Mouse (Mus musculus): Measurements from ENCODE around the gene Prkn. TPM values are rescaled to one million over a fixed set of nuclear protein-coding genes. Genes with fewer than 3 reads are reported as not detected.
"Not testable (repeated sequence)": the region's sequence is repeated elsewhere in the genome, so short reads cannot be mapped to it uniquely, and the experiment has no call there.

Prkn gene
- polyA plus RNA-seq, 1 experiment from 2014 or later, result 2.2 TPM

DNA sequence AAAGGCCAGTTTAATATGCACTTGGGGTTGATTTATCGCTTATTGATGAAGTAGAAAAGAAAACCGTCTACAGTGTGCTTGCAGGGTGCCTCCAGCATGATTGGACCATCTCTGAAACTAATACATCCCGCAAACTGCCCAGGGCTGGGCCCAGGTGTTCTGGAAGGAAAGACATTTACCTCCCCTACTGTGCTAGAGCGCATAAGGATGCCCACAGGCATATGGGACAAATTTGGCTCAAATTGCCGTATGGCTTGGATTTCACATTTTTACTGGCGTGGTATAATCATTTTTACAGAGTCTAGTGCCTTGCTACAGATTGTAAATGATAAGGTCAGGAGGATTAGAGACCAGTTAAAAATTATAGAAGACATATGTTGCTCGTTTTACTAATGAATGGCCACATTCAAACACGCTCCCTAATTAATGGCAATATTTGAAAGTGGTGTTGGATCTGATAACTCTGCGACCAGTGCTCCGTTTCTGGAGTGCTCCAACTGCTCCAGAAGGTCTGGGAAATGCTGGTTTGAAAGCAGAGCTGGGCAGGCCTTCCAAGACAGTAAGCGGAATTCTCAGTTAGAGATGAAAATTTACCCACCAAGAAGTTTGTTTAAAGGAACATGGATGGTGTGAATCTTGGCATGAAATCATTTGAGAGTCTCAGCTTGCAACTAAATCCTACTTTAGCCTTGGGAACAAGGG lies 1150.4 kb downstream of the Prkn start:
- Histone ChIP-seq H3K4me3 (replicated peaks; ENCODE audit: low read length) (no peak overlapping the region), H3K9me3 (replicated peaks; ENCODE audit: control insufficient read depth, low read length) (no peaks in the 10 kb centered on the region), H3K27ac (ENCODE audit: low read length) (no peak overlapping the region), H3K27me3 (ENCODE audit: control insufficient read depth, insufficient read depth, low read length) (no peaks in the 10 kb centered on the region), H3K4me1 (ENCODE audit: control insufficient read depth, insufficient read depth, low read length) (no peaks in the 10 kb centered on the region), H3K4me2 (ENCODE audit: low read depth, low read length) (no peak overlapping the region), H3K9ac (ENCODE audit: low read length) (no peak overlapping the region), H3K36me3 (ENCODE audit: control insufficient read depth, insufficient read depth, low read length) (no peaks in the 10 kb centered on the region)
- no peak for ATAC-seq (ENCODE audit: insufficient read depth, low FRiP score)
- 86% methylated on average over 11 of the region's 11 CpGs for WGBS

DNA sequence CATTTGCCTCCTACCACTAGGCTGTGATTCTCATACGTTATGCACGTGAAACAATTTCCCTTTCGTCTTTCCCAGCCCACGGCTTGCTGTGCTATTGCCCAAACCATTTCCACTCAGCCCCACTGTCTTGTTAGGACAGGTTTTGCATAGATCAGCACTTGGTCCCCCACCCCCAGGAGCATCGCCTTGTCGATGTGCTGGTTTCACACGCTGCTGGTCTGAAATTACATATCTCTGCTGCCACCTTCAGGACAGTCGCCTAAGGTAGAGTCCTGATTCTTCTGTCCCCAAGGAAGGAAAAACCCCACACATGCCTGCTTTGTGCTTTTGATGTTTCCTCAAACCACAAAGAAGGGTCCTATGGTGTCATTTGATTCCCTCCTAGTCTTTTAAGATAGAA lies 1153.1 kb downstream of the Prkn start:
- no peak for ATAC-seq (ENCODE audit: insufficient read depth, low FRiP score)
- Histone ChIP-seq H3K9ac (ENCODE audit: low read length) (no peak overlapping the region), H3K4me1 (ENCODE audit: control insufficient read depth, insufficient read depth, low read length) (no peaks in the 10 kb centered on the region), H3K27me3 (ENCODE audit: control insufficient read depth, insufficient read depth, low read length) (no peaks in the 10 kb centered on the region), H3K36me3 (ENCODE audit: control insufficient read depth, insufficient read depth, low read length) (no peaks in the 10 kb centered on the region), H3K27ac (ENCODE audit: low read length) (no peak overlapping the region), H3K9me3 (replicated peaks; ENCODE audit: control insufficient read depth, low read length) (no peaks in the 10 kb centered on the region), H3K4me2 (ENCODE audit: low read depth, low read length) (no peak overlapping the region), H3K4me3 (replicated peaks; ENCODE audit: low read length) (no peak overlapping the region)
- 27% methylated on average over 8 of the region's 8 CpGs for WGBS

DNA sequence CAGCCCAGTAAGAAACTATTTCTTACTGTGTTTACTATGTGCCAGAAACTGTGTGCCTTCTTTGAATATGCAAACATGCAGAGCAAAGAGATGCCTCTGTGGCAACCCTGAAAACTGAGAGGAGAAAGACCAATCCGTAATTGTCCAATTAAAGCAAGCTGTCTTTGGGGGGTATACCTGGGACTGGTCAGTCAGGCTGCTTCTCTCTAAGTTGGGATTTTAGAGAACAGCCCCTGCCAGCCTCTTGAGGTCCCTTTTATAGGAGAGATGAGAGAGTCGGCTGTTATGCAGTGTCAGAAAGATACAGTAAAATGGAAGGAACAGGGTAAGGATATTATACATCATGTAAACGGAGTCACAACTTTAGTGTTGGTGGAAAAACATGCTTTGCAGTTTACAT lies 1154.1 kb downstream of the Prkn start:
- Histone ChIP-seq H3K27ac (ENCODE audit: low read length) (no peak overlapping the region), H3K9me3 (replicated peaks; ENCODE audit: control insufficient read depth, low read length) (no peaks in the 10 kb centered on the region), H3K4me3 (replicated peaks; ENCODE audit: low read length) (no peak overlapping the region), H3K27me3 (ENCODE audit: control insufficient read depth, insufficient read depth, low read length) (no peaks in the 10 kb centered on the region), H3K4me2 (ENCODE audit: low read depth, low read length) (no peak overlapping the region), H3K36me3 (ENCODE audit: control insufficient read depth, insufficient read depth, low read length) (no peaks in the 10 kb centered on the region), H3K4me1 (ENCODE audit: control insufficient read depth, insufficient read depth, low read length) (no peaks in the 10 kb centered on the region), H3K9ac (ENCODE audit: low read length) (no peak overlapping the region)
- 78% methylated on average over 3 of the region's 3 CpGs for WGBS
- ATAC-seq (ENCODE audit: insufficient read depth, low FRiP score), result no peak

DNA sequence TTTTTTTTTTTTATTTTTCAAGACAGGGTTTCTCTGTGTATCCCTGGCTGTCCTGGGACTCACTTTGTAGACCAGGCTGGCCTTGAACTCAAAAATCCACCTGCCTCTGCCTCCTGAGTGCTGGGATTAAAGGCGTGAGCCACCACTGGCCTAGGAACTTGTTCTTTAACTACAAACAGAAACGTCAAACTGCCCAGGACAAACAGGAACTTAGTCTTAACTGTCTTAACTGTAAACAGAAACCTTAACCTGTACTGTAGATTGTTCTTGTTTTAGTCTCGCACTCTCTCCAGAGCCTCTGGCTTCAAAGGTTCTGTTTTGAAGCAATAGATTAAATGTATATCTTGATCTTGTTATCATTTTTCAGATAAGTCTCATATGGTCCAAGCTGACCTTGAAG lies 1154.6 kb downstream of the Prkn start:
- H3K36me3 ChIP-seq (ENCODE audit: control insufficient read depth, insufficient read depth, low read length); ATAC-seq (ENCODE audit: insufficient read depth, low FRiP score); H3K4me2 ChIP-seq (ENCODE audit: low read depth, low read length); H3K27me3 ChIP-seq (ENCODE audit: control insufficient read depth, insufficient read depth, low read length); H3K4me1 ChIP-seq (ENCODE audit: control insufficient read depth, insufficient read depth, low read length); H3K9ac ChIP-seq (ENCODE audit: low read length); H3K4me3 ChIP-seq (replicated peaks; ENCODE audit: low read length); H3K9me3 ChIP-seq (replicated peaks; ENCODE audit: control insufficient read depth, low read length); H3K27ac ChIP-seq (ENCODE audit: low read length): not testable (repeated sequence)
- 53% methylated on average over 3 of the region's 3 CpGs for WGBS

DNA sequence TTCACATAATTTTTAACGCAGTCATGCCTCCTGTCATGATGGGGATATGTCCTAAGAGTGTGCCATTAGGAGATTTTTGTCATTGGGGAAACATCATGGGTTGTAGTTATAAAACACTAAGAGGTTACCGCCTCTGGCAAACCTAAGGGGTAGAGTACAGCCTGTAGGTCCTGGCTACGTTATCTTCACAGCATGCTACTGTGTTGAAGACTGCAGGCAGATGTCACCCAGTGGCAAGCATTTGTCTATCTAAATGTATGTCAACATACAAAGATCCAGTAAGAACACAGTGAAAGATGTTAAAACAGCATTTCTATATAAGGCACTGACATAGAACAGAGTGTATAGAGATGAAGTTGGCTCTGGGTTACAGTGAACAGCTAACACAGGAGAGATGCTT lies 1155.3 kb downstream of the Prkn start:
- 77% methylated on average over 3 of the region's 3 CpGs for WGBS
- no peaks in the 10 kb centered on the region for H3K27me3 ChIP-seq (ENCODE audit: control insufficient read depth, insufficient read depth, low read length)
- H3K27ac ChIP-seq (ENCODE audit: low read length), result no peak overlapping the region
- no peaks in the 10 kb centered on the region for H3K36me3 ChIP-seq (ENCODE audit: control insufficient read depth, insufficient read depth, low read length)
- H3K9ac ChIP-seq (ENCODE audit: low read length), result no peak overlapping the region
- no peaks in the 10 kb centered on the region for H3K9me3 ChIP-seq (replicated peaks; ENCODE audit: control insufficient read depth, low read length)
- H3K4me1 ChIP-seq (ENCODE audit: control insufficient read depth, insufficient read depth, low read length), result no peaks in the 10 kb centered on the region
- H3K4me3 ChIP-seq (replicated peaks; ENCODE audit: low read length), result no peak overlapping the region
- ATAC-seq (ENCODE audit: insufficient read depth, low FRiP score), result no peak
- H3K4me2 ChIP-seq (ENCODE audit: low read depth, low read length), result no peak overlapping the region

DNA sequence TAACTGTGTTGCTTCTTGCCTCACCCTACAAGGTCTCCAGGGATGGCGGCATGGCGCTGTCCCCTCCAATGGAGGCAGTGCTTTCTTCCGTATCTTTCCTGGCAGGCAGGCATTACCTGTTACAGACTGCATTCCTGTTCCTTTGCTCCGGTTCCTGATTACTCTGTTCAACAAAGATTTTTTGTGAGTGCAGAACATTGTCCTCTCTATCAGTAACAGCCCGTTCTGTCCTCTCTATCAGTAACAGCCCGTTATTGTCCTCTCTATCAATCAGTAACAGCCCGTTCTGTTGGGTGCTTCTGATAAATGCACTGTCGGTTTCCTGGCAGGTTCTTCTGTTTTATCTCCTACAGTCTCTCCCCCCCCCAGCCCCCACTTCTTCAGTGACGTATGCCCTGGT lies 1156.1 kb downstream of the Prkn start:
- ATAC-seq (ENCODE audit: insufficient read depth, low FRiP score), result no peak

DNA sequence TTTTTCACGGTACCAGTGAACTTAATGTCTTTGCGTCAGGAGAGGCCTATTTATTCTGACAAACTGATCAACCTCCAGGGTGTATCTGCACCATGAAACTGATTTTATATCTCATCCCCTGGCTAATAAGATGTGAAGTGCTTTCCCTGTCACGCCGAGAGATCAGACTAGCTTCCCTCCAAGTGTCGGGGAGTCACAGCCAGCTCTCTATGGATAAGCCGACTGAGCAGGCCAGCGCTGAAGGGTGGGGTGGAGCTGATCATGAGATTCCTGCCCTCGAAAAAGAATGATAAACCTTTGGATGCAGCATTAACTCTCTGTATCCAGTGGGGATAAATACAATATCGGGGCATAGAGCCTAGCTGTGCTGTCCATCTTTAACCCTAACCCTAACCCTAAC lies 1160.1 kb downstream of the Prkn start:
- Histone ChIP-seq H3K27me3 (ENCODE audit: control insufficient read depth, insufficient read depth, low read length) (no peaks in the 10 kb centered on the region), H3K9ac (ENCODE audit: low read length) (no peak overlapping the region), H3K4me2 (ENCODE audit: low read depth, low read length) (no peak overlapping the region), H3K9me3 (replicated peaks; ENCODE audit: control insufficient read depth, low read length) (no peaks in the 10 kb centered on the region), H3K4me3 (replicated peaks; ENCODE audit: low read length) (no peak overlapping the region), H3K36me3 (ENCODE audit: control insufficient read depth, insufficient read depth, low read length) (no peaks in the 10 kb centered on the region), H3K4me1 (ENCODE audit: control insufficient read depth, insufficient read depth, low read length) (no peaks in the 10 kb centered on the region), H3K27ac (ENCODE audit: low read length) (no peak overlapping the region)
- no peak for ATAC-seq (ENCODE audit: insufficient read depth, low FRiP score)
- WGBS, result 79% methylated on average over 9 of the region's 9 CpGs

More for the DNA sequence above, 1156.1 kb downstream of the Prkn start:
- Histone ChIP-seq H3K4me1 (ENCODE audit: control insufficient read depth, insufficient read depth, low read length) (no peaks in the 10 kb centered on the region), H3K9me3 (replicated peaks; ENCODE audit: control insufficient read depth, low read length) (no peaks in the 10 kb centered on the region), H3K4me2 (ENCODE audit: low read depth, low read length) (no peak overlapping the region), H3K27me3 (ENCODE audit: control insufficient read depth, insufficient read depth, low read length) (no peaks in the 10 kb centered on the region), H3K9ac (ENCODE audit: low read length) (no peak overlapping the region), H3K36me3 (ENCODE audit: control insufficient read depth, insufficient read depth, low read length) (no peaks in the 10 kb centered on the region), H3K27ac (ENCODE audit: low read length) (no peak overlapping the region), H3K4me3 (replicated peaks; ENCODE audit: low read length) (no peak overlapping the region)
- WGBS, result 39% methylated on average over 9 of the region's 9 CpGs

DNA sequence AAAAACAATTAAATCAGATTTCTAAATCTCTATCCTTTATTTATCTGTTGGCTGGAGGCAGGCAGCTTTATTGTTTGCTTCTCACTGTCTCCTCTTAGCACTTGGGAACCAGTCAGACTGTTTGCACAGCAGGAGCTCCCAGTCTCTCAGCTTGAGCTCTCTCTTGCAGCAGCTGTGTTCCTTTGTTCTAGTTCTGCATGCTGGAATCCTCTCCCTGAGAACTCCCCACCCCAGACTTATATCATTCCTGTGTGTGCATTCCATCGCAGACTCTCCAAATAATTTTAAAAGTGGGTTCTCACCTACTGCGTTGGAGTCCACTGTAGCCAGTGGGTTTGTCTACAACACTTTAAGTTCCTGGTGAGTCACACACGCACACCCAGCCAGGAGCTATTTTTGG lies 1181.1 kb downstream of the Prkn start:
- no peak overlapping the region for H3K4me3 ChIP-seq (replicated peaks; ENCODE audit: low read length)
- H3K36me3 ChIP-seq (ENCODE audit: control insufficient read depth, insufficient read depth, low read length), result no peaks in the 10 kb centered on the region
- no peaks in the 10 kb centered on the region for H3K27me3 ChIP-seq (ENCODE audit: control insufficient read depth, insufficient read depth, low read length)
- H3K4me2 ChIP-seq (ENCODE audit: low read depth, low read length), result no peak overlapping the region
- H3K9ac ChIP-seq (ENCODE audit: low read length), result no peak overlapping the region
- H3K9me3 ChIP-seq (replicated peaks; ENCODE audit: control insufficient read depth, low read length), result 0 out of 2 replicates have a peak, but pooled peaks cover 3% of the 10 kb centered on the region
- no peak overlapping the region for H3K27ac ChIP-seq (ENCODE audit: low read length)
- ATAC-seq (ENCODE audit: insufficient read depth, low FRiP score), result no peak
- H3K4me1 ChIP-seq (ENCODE audit: control insufficient read depth, insufficient read depth, low read length), result no peaks in the 10 kb centered on the region
- 56% methylated on average over 3 of the region's 3 CpGs for WGBS

DNA sequence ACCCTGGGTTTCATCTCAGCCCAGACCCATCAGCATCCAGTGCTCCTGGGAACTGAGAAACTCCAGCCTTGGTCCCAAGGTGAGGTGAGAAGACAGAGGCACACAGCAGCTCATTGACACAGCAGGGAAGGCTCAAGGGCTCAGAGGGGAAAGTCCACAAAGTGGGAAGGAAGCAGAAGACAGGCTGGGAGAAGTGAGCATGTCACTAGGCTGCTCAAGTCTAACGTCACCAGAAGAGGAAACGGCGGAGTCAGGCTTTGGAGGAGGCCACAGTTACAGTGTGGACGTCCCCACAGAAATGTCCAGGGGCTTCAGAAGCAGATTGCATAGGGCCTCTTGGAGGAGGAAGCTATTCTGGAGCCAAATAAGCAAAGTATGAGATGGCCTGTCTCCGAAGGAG lies 1189.2 kb downstream of the Prkn start:
- Histone ChIP-seq H3K4me3 (replicated peaks; ENCODE audit: low read length) (no peak overlapping the region), H3K27me3 (ENCODE audit: control insufficient read depth, insufficient read depth, low read length) (no peaks in the 10 kb centered on the region), H3K9me3 (replicated peaks; ENCODE audit: control insufficient read depth, low read length) (no peaks in the 10 kb centered on the region), H3K9ac (ENCODE audit: low read length) (no peak overlapping the region), H3K4me2 (ENCODE audit: low read depth, low read length) (no peak overlapping the region), H3K27ac (ENCODE audit: low read length) (no peak overlapping the region), H3K4me1 (ENCODE audit: control insufficient read depth, insufficient read depth, low read length) (peaks cover 16% of the 10 kb centered on the region), H3K36me3 (ENCODE audit: control insufficient read depth, insufficient read depth, low read length) (no peaks in the 10 kb centered on the region)
- 68% methylated on average over 5 of the region's 5 CpGs for WGBS
- no peak for ATAC-seq (ENCODE audit: insufficient read depth, low FRiP score)

Data from stomach, embryonic 16.5 days (tissue).